Mouse (Mus musculus) lung, adult 2 months (tissue): ENCODE data around the gene Lnx1.

Experiments used
- CTCF ChIP-seq: fragments of 200-500 bp; IDR thresholded peaks from 2 replicates; pipeline ENCODE4 v1.5.1; 2011; ENCODE audit warnings: mild to moderate bottlenecking, low read length, control low read depth; ENCODE audit not compliant: insufficient read depth
- POLR2A ChIP-seq: fragments of 200-500 bp; IDR thresholded peaks from 2 replicates; pipeline ENCODE4 v1.6.1; 2011; ENCODE audit warnings: low read depth, mild to moderate bottlenecking, control low read depth, low read length, borderline replicate concordance; ENCODE audit errors: extremely low read depth

- no peak for TF ChIP-seq POLR2A
- TF ChIP-seq CTCF = no peak
Measured at GRCm38 (mm10) chr5:74694390-74694801, 8.3 kb downstream of the Lnx1 start.
